Mouse (Mus musculus): Measurements from ENCODE around the gene Lrrc74a. TPM values are rescaled to one million over a fixed set of nuclear protein-coding genes. Genes with fewer than 3 reads are reported as not detected.

Lrrc74a gene
- polyA plus RNA-seq (2017; shearing (Covaris generic)) = not detected

DNA sequence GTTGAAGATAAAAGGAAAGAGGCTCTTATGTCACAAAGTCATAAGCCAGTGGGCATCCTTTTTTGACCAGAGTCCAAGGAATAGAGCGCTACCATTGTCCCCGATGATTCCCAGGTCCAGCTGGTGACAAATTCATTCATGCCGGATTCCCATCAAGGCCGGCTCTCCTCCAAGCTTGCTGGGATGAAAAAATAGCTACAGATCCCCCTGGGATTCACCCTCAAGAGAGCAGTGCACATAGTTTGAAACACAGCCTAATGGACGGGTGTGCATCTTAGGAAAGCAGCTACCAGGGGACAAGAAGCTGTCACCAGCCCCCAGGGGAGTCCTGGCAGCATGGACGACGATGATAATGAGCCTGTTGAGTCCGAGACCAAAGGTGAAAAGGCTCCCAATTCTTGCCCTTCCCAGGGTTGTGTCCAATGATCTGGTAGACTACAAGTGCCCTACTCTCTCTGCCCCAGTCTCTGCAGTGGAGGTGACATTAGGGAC, at the start of gene Lrrc74a:
TSS of gene Lrrc74a (plus strand) at position 51 of the 492 bp plus-strand sequence.

DNA sequence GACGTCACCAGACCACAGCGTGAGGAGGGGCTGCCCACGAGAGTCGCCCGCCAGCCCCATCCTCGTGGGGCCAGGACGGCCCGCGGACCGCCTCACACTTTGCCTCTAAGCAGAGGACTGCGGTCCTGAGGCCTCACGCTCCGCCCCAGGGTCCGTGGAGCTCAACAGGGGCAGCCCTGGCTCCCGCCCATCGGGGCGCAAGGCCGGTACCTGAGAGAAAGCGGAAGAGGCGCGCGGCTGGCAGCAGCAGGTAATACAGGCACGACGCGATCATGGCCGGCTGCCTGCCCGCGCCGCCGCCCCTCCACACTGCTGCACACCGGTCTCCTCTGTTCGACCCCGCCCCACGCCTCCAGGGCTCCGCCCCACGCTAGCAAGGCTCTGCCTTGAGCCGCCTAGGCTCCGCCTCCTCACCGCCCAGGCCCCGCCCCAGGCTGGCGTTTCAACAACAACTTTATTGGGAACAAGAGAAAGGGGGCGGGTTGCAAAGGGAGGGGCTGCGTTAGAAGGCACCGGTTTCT, 8.0 kb upstream of the Lrrc74a start, which contains the start of gene Angel1:
TSS of gene Angel1 (minus strand) at position 341 of the 521 bp plus-strand sequence.

Other genes starting within 250 kb of the Lrrc74a start
- gene Vash1, start 55.7 kb upstream of the Lrrc74a start, polyA plus RNA-seq (2017; shearing (Covaris generic)) = 0.24 TPM
- 12.5 TPM for gene Angel1, start 7.9 kb upstream of the Lrrc74a start, polyA plus RNA-seq (2017; shearing (Covaris generic))
- gene Irf2bpl, start 150.4 kb downstream of the Lrrc74a start, polyA plus RNA-seq (2017; shearing (Covaris generic)) = 128 TPM
- 77.6 TPM for gene Cipc, start 212.7 kb downstream of the Lrrc74a start, polyA plus RNA-seq (2017; shearing (Covaris generic))